Comparison of ENCODE assay signal across 28 mouse cellular contexts in genomic region chr2:123047321-123047720, GRCm38 (mm10).
"Had no signal": no experiment of that assay in that cellular context is flagged by ENCODE, and none has a peak within 500 bp of the region (broad histone marks: within the 10 kb centered on the region; RNA-seq: fewer than 3 reads in every experiment).

No protein-coding gene starts in this region.

- H3K27me3 ChIP-seq: heart, embryonic 12.5 days; hindbrain, embryonic 12.5 days; intestine, embryonic 15.5 days; limb, embryonic 12.5 days; liver, embryonic 13.5 days; liver, embryonic 15.5 days had no signal

- H3K4me3 ChIP-seq: gastrocnemius, adult 2 months; heart, embryonic 10.5 days; heart, embryonic 12.5 days; hindbrain, embryonic 10.5 days; hindbrain, embryonic 12.5 days; intestine, embryonic 15.5 days; layer of hippocampus, adult 2 months; left cerebral cortex, adult 2 months; limb, embryonic 10.5 days; limb, embryonic 12.5 days; liver, embryonic 13.5 days; liver, embryonic 15.5 days had no signal

- H3K27ac ChIP-seq: gastrocnemius, adult 2 months; heart, embryonic 10.5 days; hindbrain, embryonic 10.5 days; hindbrain, embryonic 12.5 days; hindbrain, embryonic 14.5 days; intestine, embryonic 15.5 days; layer of hippocampus, adult 2 months; left cerebral cortex, adult 2 months; limb, embryonic 10.5 days; limb, embryonic 12.5 days; liver, embryonic 13.5 days; liver, embryonic 15.5 days had no signal

- H3K4me2 ChIP-seq: heart, embryonic 12.5 days; hindbrain, embryonic 12.5 days; hindbrain, embryonic 14.5 days; intestine, embryonic 15.5 days; limb, embryonic 12.5 days; liver, embryonic 11.5 days; liver, embryonic 13.5 days; liver, embryonic 15.5 days had no signal

- DNase-seq: gastrocnemius, adult 2 months; gastrocnemius, postnatal 10 days; gastrocnemius, postnatal 25 days; heart, adult 18-20 months; heart, postnatal 10 days; heart, postnatal 4 days; kidney, adult 18-20 months; kidney, adult 8-10 months; kidney, postnatal 10 days; kidney, postnatal 25 days; kidney, postnatal 4 days; liver; liver, embryonic 13.5 days; liver, postnatal 0 days had no signal

- H3K9me3 ChIP-seq: heart, embryonic 10.5 days; heart, embryonic 12.5 days; hindbrain, embryonic 10.5 days; hindbrain, embryonic 12.5 days; intestine, embryonic 15.5 days; limb, embryonic 10.5 days; limb, embryonic 12.5 days; liver, embryonic 13.5 days; liver, embryonic 15.5 days had no signal

- H3K9ac ChIP-seq: heart, embryonic 12.5 days; hindbrain, embryonic 12.5 days; hindbrain, embryonic 14.5 days; intestine, embryonic 15.5 days; limb, embryonic 12.5 days; liver, embryonic 13.5 days; liver, embryonic 15.5 days; liver, postnatal 0 days had no signal

- H3K4me1 ChIP-seq: heart, embryonic 10.5 days; heart, embryonic 12.5 days; hindbrain, embryonic 10.5 days; hindbrain, embryonic 12.5 days; intestine, embryonic 15.5 days; limb, embryonic 10.5 days; limb, embryonic 12.5 days; liver, embryonic 13.5 days; liver, embryonic 15.5 days had no signal

- ATAC-seq: inflammation-experienced regulatory T-cells, adult 6 months; intestine, embryonic 15.5 days; intestine, postnatal 0 days; liver, postnatal 0 days had no signal

- H3K36me3 ChIP-seq: heart, embryonic 10.5 days; heart, embryonic 12.5 days; hindbrain, embryonic 10.5 days; hindbrain, embryonic 12.5 days; intestine, embryonic 15.5 days; limb, embryonic 10.5 days; limb, embryonic 12.5 days; liver, embryonic 13.5 days; liver, embryonic 15.5 days had no signal
